Mouse (Mus musculus): ENCODE results near the gene 5330417H12Rik. TPM values are rescaled to one million over a fixed set of nuclear protein-coding genes. Genes with fewer than 3 reads are reported as not detected.

The 5330417H12Rik gene
- total and polyA plus RNA-seq, 2 experiments: not detected

- 80% methylated on average over 5 of the region's 5 CpGs for WGBS
- Histone ChIP-seq H3K4me3 (ENCODE audit: insufficient read depth, low read depth, low read length) (no peak overlapping the region), H3K4me1 (ENCODE audit: control insufficient read depth, insufficient read depth, low read length) (no peaks in the 10 kb centered on the region), H3K9ac (ENCODE audit: low read depth, low read length) (no peak overlapping the region), H3K27ac (replicated peaks; ENCODE audit: insufficient read depth, low read depth, low read length) (no peak overlapping the region), H3K27me3 (ENCODE audit: control insufficient read depth, insufficient read depth, low read length) (no peaks in the 10 kb centered on the region), H3K79me2 (ENCODE audit: control insufficient read depth, insufficient read depth, low read length) (peaks cover 37% of the 10 kb centered on the region; the same call in 1 of the 2 replicates), H3K36me3 (ENCODE audit: control insufficient read depth, insufficient read depth, low read length) (peaks cover 12% of the 10 kb centered on the region; the same call in 1 of the 2 replicates)
- no peak for TF ChIP-seq POLR2A (IDR thresholded peaks at IDR 0.05; ENCODE audit: extremely low read depth, insufficient read depth, low read length)
- DNase-seq (ENCODE audit: extremely low read depth, low read depth, low spot score): no peak
These were observed 13.1 kb upstream of the 5330417H12Rik start for GRCm38 (mm10) chr7:107638026-107638425.

GRCm38 (mm10) chr7:107637398-107637797 is 12.4 kb upstream of the 5330417H12Rik start:
- WGBS: 90% methylated on average over 7 of the region's 7 CpGs
- H3K9ac ChIP-seq (ENCODE audit: low read depth, low read length): no peak overlapping the region
- H3K36me3 ChIP-seq (ENCODE audit: control insufficient read depth, insufficient read depth, low read length): peaks cover 12% of the 10 kb centered on the region; the same call in 1 of the 2 replicates
- no peak for TF ChIP-seq POLR2A (IDR thresholded peaks at IDR 0.05; ENCODE audit: extremely low read depth, insufficient read depth, low read length)
- TF ChIP-seq CTCF (IDR thresholded peaks at IDR 0.05; ENCODE audit: low read depth, low read length): no peak
- no peaks in the 10 kb centered on the region for H3K4me1 ChIP-seq (ENCODE audit: control insufficient read depth, insufficient read depth, low read length)
- no peak for DNase-seq (ENCODE audit: extremely low read depth, low read depth, low spot score)
- H3K27me3 ChIP-seq (ENCODE audit: control insufficient read depth, insufficient read depth, low read length): no peaks in the 10 kb centered on the region
- no peak overlapping the region for H3K27ac ChIP-seq (replicated peaks; ENCODE audit: insufficient read depth, low read depth, low read length)
- no peak overlapping the region for H3K4me3 ChIP-seq (ENCODE audit: insufficient read depth, low read depth, low read length)
- peaks cover 31% of the 10 kb centered on the region; the same call in 1 of the 2 replicates for H3K79me2 ChIP-seq (ENCODE audit: control insufficient read depth, insufficient read depth, low read length)

GRCm38 (mm10) chr7:107633201-107633600 is 8.2 kb upstream of the 5330417H12Rik start:
- no peaks in the 10 kb centered on the region for H3K4me1 ChIP-seq (ENCODE audit: control insufficient read depth, insufficient read depth, low read length)

GRCm38 (mm10) chr7:107628383-107628782 is 3.4 kb upstream of the 5330417H12Rik start:
- H3K4me3 ChIP-seq (ENCODE audit: insufficient read depth, low read depth, low read length): no peak overlapping the region
- TF ChIP-seq POLR2A (IDR thresholded peaks at IDR 0.05; ENCODE audit: extremely low read depth, insufficient read depth, low read length) (no peak), CTCF (IDR thresholded peaks at IDR 0.05; ENCODE audit: low read depth, low read length) (no peak)
- no peak overlapping the region for H3K9ac ChIP-seq (ENCODE audit: low read depth, low read length)
- no peak for DNase-seq (ENCODE audit: extremely low read depth, low read depth, low spot score)
- peaks cover 3% of the 10 kb centered on the region; the same call in 1 of the 2 replicates for H3K36me3 ChIP-seq (ENCODE audit: control insufficient read depth, insufficient read depth, low read length)
- H3K27ac ChIP-seq (replicated peaks; ENCODE audit: insufficient read depth, low read depth, low read length): no peak overlapping the region
- peaks cover 2% of the 10 kb centered on the region; the same call in 1 of the 2 replicates for H3K4me1 ChIP-seq (ENCODE audit: control insufficient read depth, insufficient read depth, low read length)
- no peaks in the 10 kb centered on the region for H3K27me3 ChIP-seq (ENCODE audit: control insufficient read depth, insufficient read depth, low read length)
- H3K79me2 ChIP-seq (ENCODE audit: control insufficient read depth, insufficient read depth, low read length): peaks cover 42% of the 10 kb centered on the region; the same call in 1 of the 2 replicates

More at GRCm38 (mm10) chr7:107633201-107633600, 8.2 kb upstream of the 5330417H12Rik start:
- peak; percentile 69 for DNase-seq (ENCODE audit: extremely low read depth, low read depth, low spot score)
- 66% methylated on average over 4 of the region's 4 CpGs for WGBS
- H3K9ac ChIP-seq (ENCODE audit: low read depth, low read length): no peak overlapping the region
- TF ChIP-seq POLR2A (IDR thresholded peaks at IDR 0.05; ENCODE audit: extremely low read depth, insufficient read depth, low read length) (no peak), CTCF (IDR thresholded peaks at IDR 0.05; ENCODE audit: low read depth, low read length) (no peak)
- no peak overlapping the region for H3K4me3 ChIP-seq (ENCODE audit: insufficient read depth, low read depth, low read length)
- H3K36me3 ChIP-seq (ENCODE audit: control insufficient read depth, insufficient read depth, low read length): peaks cover 8% of the 10 kb centered on the region
- H3K79me2 ChIP-seq (ENCODE audit: control insufficient read depth, insufficient read depth, low read length): peaks cover 40% of the 10 kb centered on the region; the same call in 1 of the 2 replicates
- H3K27me3 ChIP-seq (ENCODE audit: control insufficient read depth, insufficient read depth, low read length): no peaks in the 10 kb centered on the region
- no peak overlapping the region for H3K27ac ChIP-seq (replicated peaks; ENCODE audit: insufficient read depth, low read depth, low read length)

DNA sequence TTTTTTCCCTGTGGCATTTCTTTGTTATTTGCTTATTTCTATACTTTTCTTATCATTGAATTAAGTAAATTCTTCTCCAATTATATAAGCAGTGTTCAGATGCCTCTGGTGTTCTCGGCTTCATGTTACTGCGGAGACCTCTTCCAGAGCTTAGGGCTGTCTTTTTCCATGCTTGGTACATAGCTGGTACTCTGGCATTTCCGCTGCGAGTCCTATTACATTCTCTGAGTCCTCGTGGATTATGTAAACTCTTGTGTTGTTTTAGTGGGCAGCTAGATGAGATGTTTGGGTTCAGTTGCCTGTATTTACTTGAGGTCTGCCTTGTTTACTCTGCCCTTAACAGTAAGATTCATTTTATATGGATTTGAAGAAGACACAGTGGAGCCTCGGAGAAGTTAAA is 820 bp upstream of the 5330417H12Rik start:
- no peaks in the 10 kb centered on the region for H3K36me3 ChIP-seq (ENCODE audit: control insufficient read depth, insufficient read depth, low read length)
- H3K27me3 ChIP-seq (ENCODE audit: control insufficient read depth, insufficient read depth, low read length): no peaks in the 10 kb centered on the region
- no peak overlapping the region for H3K9ac ChIP-seq (ENCODE audit: low read depth, low read length)
- TF ChIP-seq POLR2A (IDR thresholded peaks at IDR 0.05; ENCODE audit: extremely low read depth, insufficient read depth, low read length) (no peak), CTCF (IDR thresholded peaks at IDR 0.05; ENCODE audit: low read depth, low read length) (no peak)
- no peak overlapping the region for H3K27ac ChIP-seq (replicated peaks; ENCODE audit: insufficient read depth, low read depth, low read length)
- H3K79me2 ChIP-seq (ENCODE audit: control insufficient read depth, insufficient read depth, low read length): peaks cover 39% of the 10 kb centered on the region; the same call in 1 of the 2 replicates
- H3K4me1 ChIP-seq (ENCODE audit: control insufficient read depth, insufficient read depth, low read length): peaks cover 2% of the 10 kb centered on the region; the same call in 1 of the 2 replicates
- WGBS: 50% methylated on average over 6 of the region's 6 CpGs
- no peak for DNase-seq (ENCODE audit: extremely low read depth, low read depth, low spot score)
- H3K4me3 ChIP-seq (ENCODE audit: insufficient read depth, low read depth, low read length): no peak overlapping the region

DNA sequence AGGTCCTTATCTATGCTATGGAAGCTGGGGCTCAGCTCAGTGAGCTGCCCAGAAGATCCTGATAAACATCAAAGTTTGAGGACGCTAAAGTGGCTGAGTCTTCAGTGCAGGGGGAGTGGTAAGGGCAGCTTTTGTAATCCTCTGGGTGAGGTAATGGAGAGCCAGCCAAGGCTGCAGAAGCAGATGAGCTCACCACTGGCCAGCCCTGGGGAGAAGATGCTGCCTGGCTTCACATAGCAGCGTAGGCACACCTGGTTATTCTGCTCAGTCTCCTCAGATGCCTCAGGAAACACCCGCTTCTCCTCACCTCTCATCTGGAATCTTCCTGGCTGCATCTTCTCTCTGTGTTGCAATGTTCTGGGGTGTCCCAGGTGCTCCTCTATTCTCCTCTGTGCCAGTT is 529 bp downstream of the 5330417H12Rik start:
- WGBS: 54% methylated on average over 3 of the region's 3 CpGs
- no peaks in the 10 kb centered on the region for H3K27me3 ChIP-seq (ENCODE audit: control insufficient read depth, insufficient read depth, low read length)
- no peak for TF ChIP-seq CTCF (IDR thresholded peaks at IDR 0.05; ENCODE audit: low read depth, low read length)
- TF ChIP-seq POLR2A (IDR thresholded peaks at IDR 0.05; ENCODE audit: extremely low read depth, insufficient read depth, low read length): no peak
- no peak overlapping the region for H3K4me3 ChIP-seq (ENCODE audit: insufficient read depth, low read depth, low read length)
- H3K27ac ChIP-seq (replicated peaks; ENCODE audit: insufficient read depth, low read depth, low read length): no peak overlapping the region
- DNase-seq (ENCODE audit: extremely low read depth, low read depth, low spot score): no peak
- H3K36me3 ChIP-seq (ENCODE audit: control insufficient read depth, insufficient read depth, low read length): 0 out of 2 replicates have a peak, but pooled peaks cover 1% of the 10 kb centered on the region
- peaks cover 45% of the 10 kb centered on the region; the same call in 1 of the 2 replicates for H3K79me2 ChIP-seq (ENCODE audit: control insufficient read depth, insufficient read depth, low read length)
- H3K4me1 ChIP-seq (ENCODE audit: control insufficient read depth, insufficient read depth, low read length): peaks cover 2% of the 10 kb centered on the region; the same call in 1 of the 2 replicates
- no peak overlapping the region for H3K9ac ChIP-seq (ENCODE audit: low read depth, low read length)

Measured in liver, adult 2 months (tissue).